Mouse (Mus musculus): ENCODE data around the gene Efcab9.

DNA sequence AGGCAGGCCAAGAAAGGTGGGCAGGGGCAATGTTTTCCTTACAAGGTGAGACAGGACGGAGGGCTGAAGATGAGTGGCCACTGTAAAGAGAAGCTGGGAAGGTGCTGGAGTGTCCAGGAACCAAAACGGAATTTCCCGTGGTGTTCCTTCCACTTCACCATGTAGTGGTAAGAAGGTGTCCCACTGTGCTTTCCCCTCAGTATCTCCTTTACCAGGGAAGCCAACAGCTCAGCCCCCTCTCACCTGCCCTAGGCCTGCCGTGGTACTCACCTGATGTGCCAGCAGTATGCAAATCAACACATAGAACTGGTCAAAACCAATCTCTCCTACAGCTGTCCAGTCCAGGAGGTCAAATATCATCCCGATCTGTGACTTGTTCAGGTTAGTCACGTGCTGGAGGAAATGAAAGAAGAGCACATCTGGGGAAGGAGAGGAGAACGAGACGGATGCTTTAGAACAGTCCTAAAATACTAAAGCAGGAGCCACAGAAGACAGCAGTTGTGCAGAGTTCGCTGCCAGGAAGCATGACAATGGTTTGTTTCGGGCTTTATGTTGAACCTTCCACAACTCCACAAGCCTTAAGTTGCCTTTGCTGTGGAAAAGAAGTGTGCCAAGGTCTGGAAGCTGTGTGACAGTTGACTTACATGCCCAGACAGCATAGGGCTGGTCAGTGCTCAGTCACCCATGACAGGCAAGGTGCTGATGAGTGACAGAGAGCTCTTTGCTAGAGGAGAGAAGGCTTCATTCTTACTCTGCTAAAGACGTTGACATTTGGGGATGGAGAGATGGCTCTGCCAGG lies 7.6 kb downstream of the Efcab9 start:
- TF ChIP-seq MXI1 (IDR thresholded peaks at IDR 0.05; ENCODE audit: low read depth, low read length) (no peak), USF2 (IDR thresholded peaks at IDR 0.05; ENCODE audit: borderline replicate concordance in 1 of 2, insufficient read depth in 1 of 2, low read depth in 1 of 2, low read length in 2 of 2) (no peak), ZC3H11A (IDR thresholded peaks at IDR 0.05; ENCODE audit: low read depth, low read length) (no peak), EP300 (IDR thresholded peaks at IDR 0.05; ENCODE audit: low read depth in 1 of 2, low read length in 2 of 2) (no peak), MAX (IDR thresholded peaks at IDR 0.05; ENCODE audit: low read length) (no peak), MYC (IDR thresholded peaks at IDR 0.05; ENCODE audit: low read depth, low read length) (no peak), USF1 (IDR thresholded peaks at IDR 0.05; ENCODE audit: low read depth, low read length) (no peak), CHD1 (IDR thresholded peaks at IDR 0.05; ENCODE audit: low read depth, low read length) (no peak)

Measured in MEL (cell line).